Mouse (Mus musculus) forebrain, embryonic 10.5 days (tissue): ENCODE results near the gene Olfr1348. TPM values are rescaled to one million over a fixed set of nuclear protein-coding genes. Genes with fewer than 3 reads are reported as not detected.

Source experiments
- polyA plus RNA-seq: library from polyadenylated mRNA; unstranded; fragments of >200 nt; fragmentation: Nextera tagmentation; extraction: Ambion mirVana; gene quantifications from 2 replicates; pipeline ENCODE4 v1.2.1, GENCODE M21; 2016

Gene Olfr1348
- polyA plus RNA-seq, 1 experiment from 2014 or later: not detected

Other genes starting within 250 kb of the Olfr1348 start
- 6.3 and 6.6 TPM in 2 replicates for gene Zfp667, start 222.2 kb downstream of the Olfr1348 start, polyA plus RNA-seq
- 6.0 and 6.8 TPM in 2 replicates for gene Zfp583, start 177.5 kb downstream of the Olfr1348 start, polyA plus RNA-seq
- gene Gm3854, start 165.0 kb downstream of the Olfr1348 start, polyA plus RNA-seq: 2.7 and 3.4 TPM in 2 replicates
- gene Zfp78, start 145.5 kb downstream of the Olfr1348 start, polyA plus RNA-seq: 1.9 and 2.1 TPM in 2 replicates
- gene Zfp28, start 125.5 kb downstream of the Olfr1348 start, polyA plus RNA-seq: 9.3 and 10.9 TPM in 2 replicates
- gene Smim17, start 110.0 kb downstream of the Olfr1348 start, polyA plus RNA-seq: 0.34 and 0.90 TPM in 2 replicates
- gene Gm20715, start 98.5 kb downstream of the Olfr1348 start, polyA plus RNA-seq: not detected in 2 replicates
- not detected in 2 replicates for gene Olfr1344, start 70.1 kb downstream of the Olfr1348 start, polyA plus RNA-seq
- not detected in 2 replicates for gene Olfr1336, start 52.6 kb downstream of the Olfr1348 start, polyA plus RNA-seq
- gene Olfr1346, start 41.6 kb downstream of the Olfr1348 start, polyA plus RNA-seq: not detected in 2 replicates
- gene Olfr5, start 21.8 kb downstream of the Olfr1348 start, polyA plus RNA-seq: not detected in 2 replicates
- not detected in 2 replicates for gene Olfr1347, start 9.0 kb downstream of the Olfr1348 start, polyA plus RNA-seq
- gene Olfr1349, start 14.2 kb upstream of the Olfr1348 start, polyA plus RNA-seq: 0.04 and 0.12 TPM in 2 replicates
- not detected in 2 replicates for gene Olfr1350, start 56.1 kb upstream of the Olfr1348 start, polyA plus RNA-seq
- gene Zim1, start 187.7 kb upstream of the Olfr1348 start, polyA plus RNA-seq: 0.12 and 0.39 TPM in 2 replicates
- 89.4 and 101 TPM in 2 replicates for gene Peg3, start 221.7 kb upstream of the Olfr1348 start, polyA plus RNA-seq
- 7.4 and 7.9 TPM in 2 replicates for gene Usp29, start 221.8 kb upstream of the Olfr1348 start, polyA plus RNA-seq